Mouse (Mus musculus): ENCODE measurements at regions not wholly inside any gene's neighbourhood (a gene's known extent, or its start where the extent isn't known, plus 50 kb on each side); places are given as distances from the start of the nearest gene placed in this dataset.

DNA sequence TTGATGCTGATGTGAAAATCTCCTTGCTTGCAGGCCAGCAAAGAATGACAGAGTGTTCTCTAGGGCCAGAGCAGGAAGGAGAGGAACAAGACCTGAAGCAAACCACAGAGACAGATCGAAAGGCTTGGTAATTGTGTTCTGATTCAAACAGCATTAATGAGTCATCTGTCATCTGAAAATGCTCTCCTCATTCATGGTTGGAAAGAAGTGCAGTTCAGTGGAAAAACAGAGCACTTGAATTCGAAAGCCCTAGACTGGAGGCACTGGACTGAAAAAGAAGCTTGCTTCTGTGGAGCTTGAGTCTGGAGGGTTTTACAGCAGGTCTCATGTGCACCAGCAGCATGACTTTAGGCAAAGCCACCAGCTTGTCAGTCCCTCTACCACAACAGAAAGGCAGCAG, 374.3 kb upstream of the B430305J03Rik start:
- no peak for ATAC-seq

DNA sequence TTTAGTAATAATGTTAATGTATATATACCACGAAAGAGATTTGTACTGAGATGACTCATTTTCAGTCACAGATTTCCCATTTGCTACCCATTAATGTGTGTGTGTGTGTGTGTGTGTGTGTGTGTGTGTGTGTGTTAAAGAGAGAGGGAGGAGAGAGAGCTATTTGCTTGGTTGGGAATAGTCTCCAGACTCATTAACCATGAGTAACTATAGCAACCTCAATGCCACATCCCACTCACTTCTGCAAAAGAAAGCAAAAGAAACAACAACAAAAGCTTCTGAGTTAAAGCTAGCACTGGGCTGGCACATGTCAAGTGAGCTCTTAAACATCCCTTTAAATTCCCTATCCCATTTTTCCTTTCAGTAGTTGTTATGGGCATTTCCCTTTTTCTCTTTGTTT, 372.8 kb upstream of the B430305J03Rik start:
- ATAC-seq: no peak

DNA sequence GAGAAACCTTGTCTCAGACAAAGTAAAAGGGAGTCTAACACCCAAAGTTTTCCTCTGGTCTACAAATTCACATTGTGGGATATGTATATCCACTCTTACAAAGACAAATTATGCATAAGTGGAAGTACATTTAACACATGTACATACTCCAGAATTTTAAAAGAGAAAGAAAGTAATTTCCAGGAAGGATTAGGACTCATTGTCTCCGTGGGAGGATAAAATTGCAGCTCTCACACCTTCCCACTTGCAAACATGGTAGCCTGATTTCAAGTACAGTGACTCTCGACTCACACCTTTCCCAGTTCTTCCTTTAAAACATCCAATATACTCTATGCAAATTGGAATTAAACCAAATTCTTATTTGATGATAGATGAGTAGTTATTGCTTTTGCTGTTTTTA, 351.0 kb upstream of the B430305J03Rik start:
- ATAC-seq: no peak

DNA sequence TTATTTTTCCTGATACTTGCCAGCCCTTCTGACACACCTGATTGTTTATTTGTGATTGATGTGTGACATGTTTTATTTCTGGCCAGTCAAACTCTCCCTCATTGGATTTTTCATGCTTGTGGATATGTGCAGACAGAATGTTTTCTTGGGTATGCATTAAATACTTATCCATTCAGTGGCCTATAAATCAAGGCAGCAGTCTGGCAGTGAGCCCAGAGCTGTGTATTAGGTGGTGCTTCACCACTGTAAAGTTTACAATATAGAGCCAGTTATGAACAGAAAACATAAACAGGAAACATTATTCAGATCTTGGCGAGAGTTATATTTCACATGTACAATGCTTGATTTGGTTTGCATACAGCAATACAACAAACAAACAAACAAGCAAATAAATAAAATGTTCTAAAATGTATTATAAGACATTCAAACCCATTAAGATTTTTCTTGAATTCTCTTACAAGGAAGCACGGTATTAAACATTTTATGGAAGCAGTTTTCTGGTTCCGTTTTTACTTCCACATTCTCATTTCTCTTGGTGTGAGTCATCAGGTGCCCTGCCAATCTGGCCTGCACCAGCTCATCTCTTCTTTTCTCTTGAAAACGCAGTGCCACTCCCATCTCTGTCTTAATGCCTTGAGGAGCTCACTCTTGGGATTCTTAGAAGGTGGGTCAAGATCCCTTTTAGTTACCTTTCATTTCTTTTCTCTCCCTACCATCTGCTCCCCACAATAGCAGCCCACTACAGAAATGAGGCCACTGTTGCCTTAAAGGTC, 322.4 kb upstream of the B430305J03Rik start:
- no peak for ATAC-seq

DNA sequence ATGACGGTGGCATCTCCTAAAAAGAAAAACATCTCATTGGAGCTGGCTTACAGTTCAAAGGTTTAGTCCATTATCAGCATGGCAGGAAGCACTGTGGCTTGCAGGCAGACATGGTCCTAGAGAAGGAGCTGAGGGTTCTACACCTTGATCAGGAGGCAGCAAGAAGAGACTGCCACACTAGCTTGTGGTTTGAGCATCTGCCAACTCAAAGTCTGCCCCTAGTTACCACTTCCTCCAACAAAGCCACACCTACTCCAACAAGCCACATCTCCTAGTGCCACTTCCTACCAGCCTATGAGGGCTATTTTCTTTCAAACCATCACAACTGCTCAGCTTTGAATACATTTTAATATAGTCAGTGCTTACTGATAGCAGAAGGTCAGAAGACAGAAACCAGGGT, 305.1 kb upstream of the B430305J03Rik start:
- no peak for ATAC-seq

DNA sequence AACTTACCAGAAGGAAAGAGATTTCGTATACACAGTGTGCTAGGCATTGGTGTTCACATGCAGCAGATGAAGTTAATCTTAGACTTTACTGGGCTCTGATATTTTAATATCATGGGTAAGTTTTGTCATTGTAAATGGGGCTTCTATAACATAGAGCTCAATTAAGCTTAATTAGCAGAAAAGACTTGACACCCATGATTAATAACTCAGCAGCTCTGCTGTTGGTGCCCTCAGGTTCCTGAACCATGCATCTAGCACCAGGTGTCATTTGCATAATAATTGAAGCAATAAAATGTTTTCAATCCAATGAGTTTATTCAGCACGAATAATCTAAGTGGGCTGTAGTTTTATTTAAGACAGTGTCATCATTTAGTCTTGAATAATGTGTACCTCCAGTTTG, 290.4 kb upstream of the B430305J03Rik start:
- no peak for ATAC-seq

DNA sequence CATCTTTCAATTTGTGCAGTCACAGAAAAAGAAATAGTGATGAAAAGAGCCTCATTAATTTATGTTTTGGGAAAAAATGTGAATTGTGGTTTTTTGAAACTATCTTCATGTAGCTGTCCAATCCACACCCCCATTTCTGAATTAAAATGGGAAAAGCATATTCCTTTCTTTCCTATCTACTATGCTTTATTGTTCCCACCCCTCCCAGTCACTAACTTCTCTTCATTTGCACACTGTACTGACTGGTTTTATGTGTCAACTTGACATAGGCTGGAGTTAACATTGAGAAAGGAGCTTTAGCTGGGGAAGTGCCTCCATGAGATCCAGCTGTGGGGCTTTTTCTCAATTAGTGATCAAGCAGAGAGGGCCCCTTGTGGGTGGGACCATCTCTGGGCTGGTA, 262.8 kb upstream of the B430305J03Rik start:
- no peak for ATAC-seq

DNA sequence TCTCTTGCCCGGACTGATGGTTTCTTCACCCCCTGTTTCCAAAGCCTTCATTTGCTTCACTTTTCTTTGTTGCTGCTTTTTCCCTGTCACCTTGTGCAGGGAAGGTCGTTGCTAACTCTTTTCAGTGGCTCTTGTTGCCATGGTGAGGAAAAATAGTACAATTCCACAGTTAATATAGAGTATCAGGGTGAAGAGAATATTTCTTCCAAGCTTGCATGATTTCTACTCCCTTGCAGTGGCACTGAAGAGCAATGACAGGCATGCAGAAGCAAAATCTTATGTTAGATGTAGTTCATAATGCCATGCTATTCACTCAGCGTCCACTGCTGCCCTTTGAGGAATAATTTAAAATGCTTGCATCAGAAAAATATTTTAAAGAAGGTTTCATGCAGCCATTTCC, 262.3 kb upstream of the B430305J03Rik start:
- ATAC-seq: no peak

DNA sequence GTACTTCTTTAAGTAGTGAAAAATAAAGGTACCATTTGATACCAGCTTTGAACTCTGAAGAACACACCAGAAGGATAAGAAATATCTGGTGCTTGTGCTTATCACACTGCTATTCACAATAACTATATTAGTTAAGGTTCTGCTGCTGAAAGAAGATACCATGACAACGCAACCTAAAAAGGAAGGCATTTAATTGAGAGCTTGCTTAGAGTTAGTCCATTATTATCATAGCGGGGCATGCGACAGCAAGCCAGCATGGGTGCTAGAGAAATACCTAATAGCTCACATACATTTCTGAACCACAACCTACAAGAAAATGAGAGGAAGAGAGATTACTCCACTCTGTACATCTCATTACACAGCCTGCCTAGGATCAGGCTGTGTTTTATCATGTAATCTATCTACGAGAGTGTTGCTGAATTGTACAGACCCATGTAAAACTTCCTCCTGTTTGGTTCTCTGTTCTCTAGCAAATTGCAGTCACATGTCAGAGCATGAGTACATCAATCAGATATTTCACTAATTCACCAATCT, 258.3 kb upstream of the B430305J03Rik start:
- ATAC-seq: no peak

DNA sequence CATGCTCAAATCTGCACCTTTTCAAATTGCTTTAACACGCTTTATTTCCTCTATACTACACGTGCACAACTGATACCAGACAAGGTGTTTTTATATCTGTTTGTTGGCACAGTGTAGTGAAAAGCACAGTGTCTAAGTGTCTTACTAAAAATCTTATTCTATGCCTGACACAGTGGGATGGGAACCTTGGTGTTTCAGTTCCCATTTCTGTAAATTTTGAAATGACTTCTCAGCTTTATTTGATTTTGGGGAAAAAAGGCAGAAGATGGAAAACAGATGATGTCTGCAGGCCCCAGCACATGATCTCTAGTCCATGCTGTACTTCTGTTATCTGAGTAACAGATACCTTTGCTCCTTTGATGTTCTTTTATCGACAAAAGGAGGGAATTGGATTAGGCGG, 239.7 kb upstream of the B430305J03Rik start:
- no peak for ATAC-seq

DNA sequence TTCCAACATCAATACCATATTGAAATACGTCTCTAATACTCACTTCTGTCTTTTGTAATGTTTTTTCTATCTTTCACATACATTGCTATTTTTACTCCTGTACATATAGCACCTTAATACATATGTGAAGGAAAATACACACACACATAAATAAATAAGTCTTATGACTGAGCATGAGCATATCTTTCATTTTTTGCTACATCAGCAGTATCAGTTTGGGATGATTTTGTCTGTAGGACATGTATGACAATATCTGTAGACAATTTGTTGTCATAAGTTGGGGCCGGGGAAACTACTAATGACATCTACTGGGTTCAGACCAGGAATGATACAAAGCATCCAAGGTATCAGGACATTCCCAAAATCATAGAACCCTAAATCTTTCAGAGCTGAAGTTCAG, 237.1 kb upstream of the B430305J03Rik start:
- no peak for ATAC-seq

DNA sequence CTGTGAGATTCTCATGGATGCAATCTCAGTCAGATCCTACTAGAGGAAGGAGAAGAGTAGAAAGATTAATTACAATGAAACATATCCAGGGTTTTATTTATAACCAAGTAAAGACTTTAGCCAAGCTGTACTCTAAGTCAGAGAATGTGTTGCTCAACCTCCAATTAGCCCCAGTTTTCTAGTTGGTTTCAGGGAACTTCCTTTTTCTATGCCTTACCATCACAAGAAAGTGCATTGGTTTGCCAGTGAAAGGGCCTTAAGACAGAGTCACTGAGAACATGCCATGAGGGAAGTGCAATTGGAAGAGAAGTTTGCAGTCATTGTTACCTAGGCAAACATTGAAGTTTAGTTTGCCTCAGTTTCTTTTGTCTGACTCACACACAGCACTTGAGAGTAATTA, 229.8 kb upstream of the B430305J03Rik start:
- no peak for ATAC-seq

DNA sequence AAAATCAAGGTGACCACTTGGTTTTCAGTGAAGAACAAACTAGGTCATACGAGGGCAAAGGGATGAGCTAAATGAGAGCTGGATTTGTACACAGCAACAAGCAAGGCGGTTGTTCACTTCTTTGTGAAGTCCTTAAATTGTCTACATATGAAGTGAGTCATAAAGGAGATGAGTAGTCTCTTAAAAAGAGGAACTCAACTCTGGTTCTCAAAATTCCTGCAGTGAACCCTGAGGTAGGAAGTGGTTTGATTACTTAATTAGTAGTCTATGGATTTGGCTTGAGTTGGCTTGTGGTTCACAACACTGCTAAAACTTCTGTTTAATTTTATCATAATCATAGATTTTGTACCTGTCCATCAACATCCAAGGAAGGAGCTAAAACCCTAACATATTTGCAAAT, 226.6 kb upstream of the B430305J03Rik start:
- no peak for ATAC-seq

DNA sequence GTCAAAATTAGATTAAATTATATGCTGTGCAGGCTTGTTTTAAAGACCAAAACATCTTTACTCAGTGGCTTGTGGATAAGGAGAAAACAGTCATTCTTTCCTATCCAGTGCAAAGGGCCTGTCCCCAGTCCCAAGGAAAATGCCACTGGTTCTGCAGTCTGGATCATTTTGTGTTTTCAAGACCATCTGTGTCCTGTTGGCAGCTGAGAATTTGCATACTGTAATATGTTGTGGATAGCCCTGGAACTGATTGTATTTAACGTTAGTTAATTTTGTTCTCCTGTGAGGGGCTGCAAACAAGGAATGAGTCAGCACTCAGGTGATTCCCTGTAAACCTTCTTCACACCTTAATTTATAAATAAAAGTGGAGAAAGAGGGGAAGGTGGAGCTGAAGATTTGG, 217.9 kb upstream of the B430305J03Rik start:
- ATAC-seq: no peak

DNA sequence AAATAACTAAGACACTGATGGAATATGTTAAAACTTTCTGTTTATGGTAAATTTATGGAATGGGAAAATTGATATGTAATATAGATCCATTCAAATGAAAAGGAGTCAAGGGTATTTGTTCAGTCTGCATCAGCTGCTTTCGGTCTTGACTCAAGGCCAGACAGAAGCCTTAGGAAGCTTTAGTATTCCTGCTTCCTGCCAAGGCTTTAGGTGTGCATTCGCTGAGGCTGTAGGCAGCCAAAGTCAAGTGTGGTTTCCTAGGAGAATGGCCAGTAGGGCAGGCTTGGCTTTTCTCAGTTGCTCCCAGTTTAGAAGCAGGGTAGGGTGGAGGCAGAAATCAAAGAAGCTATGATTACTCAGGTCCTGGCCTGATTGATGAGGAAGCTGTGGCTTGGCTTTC, 217.2 kb upstream of the B430305J03Rik start:
- ATAC-seq: no peak

DNA sequence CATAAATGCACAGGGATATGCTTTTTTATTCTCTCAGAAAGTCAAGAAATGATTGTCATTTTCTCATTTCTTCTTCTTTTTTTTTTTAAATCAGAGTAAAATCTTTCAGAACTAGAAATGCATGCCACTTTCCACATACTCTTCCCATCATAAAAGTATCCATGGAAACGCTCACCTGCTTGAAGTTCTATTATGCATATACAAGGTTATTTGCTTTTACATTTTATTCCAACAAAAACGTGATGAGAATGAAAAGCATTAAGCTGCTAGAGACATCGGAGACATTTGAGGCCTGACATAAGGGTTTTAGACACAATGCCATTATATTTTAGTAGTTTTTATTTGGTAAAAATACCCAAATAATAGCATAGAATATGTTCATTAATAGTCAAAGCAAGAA, 214.5 kb upstream of the B430305J03Rik start:
- ATAC-seq: no peak

DNA sequence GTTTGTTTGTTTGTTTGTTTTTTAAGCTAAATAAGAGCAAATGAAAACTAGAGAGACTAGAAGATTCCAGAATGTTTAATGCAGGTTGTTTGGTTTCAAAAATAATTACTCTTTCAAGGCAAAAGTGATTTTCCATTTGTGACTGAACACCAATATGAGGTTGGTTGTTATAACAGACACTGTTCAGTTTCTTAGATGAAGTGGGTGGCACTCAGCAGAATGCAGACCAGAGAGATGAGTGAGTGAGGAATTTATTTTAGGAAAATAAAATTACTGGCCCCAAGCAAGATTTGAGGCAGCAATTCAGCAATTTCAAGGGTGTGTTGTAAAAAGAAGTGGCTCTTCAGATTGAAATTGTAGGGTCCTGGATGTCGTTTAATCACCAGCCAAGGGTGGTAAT, 171.4 kb upstream of the B430305J03Rik start:
- ATAC-seq: no peak

DNA sequence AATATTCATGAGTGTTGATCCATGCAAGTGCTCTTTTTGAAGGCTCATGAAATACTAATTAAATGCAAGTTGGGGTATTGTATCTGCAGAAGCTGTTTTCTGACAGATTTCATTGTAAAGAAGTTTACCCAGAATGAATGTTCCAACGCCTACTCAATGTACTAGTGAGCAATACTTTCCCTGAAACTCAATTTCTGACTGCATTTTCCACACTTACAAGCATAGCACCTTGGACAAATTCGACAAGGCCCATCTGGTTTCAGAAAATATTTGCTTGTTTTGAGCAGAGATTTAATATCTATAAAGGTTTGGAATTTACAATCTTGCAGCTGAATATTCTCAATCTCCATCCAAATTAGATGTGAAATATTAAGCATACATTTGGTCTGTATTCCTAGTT, 170.0 kb upstream of the B430305J03Rik start:
- ATAC-seq: no peak

DNA sequence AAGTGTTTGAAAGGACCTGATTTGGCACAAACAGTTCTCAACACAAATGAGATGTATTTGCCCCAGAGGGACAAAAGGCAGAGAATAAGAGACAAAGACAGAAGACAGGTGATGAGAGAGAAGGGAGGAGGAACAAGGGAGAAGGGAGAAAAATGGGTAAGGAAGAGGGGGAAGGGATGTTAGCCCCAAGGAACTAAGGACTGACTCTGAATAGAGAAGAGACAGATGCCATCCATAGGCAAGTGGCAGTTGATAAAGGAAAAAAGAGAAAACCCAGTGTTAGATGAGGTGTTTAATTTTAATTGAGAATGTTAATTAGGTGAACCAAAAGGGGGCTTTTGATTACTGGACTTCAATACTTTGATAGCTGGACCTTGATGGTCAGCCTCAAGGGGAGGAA, 137.4 kb upstream of the B430305J03Rik start:
- no peak for ATAC-seq

DNA sequence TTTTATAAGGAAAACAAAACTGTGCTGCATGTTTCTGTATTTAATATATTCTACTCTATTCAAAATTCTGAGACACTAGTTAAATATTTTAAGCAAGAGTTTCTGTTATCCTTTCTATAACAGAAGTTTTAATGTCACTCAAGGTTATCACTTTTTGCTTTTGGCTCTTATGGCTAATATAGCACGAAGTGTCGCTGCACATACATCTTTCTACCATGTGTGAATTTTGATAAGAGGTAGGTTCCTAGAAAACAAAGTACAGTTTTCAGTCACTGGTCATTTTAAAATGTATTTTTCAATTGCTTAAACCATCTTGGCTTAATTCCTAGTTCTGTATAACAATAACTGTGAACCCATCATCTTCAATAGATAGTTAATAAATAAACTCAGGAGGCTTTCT, 129.1 kb upstream of the B430305J03Rik start:
- ATAC-seq: no peak

DNA sequence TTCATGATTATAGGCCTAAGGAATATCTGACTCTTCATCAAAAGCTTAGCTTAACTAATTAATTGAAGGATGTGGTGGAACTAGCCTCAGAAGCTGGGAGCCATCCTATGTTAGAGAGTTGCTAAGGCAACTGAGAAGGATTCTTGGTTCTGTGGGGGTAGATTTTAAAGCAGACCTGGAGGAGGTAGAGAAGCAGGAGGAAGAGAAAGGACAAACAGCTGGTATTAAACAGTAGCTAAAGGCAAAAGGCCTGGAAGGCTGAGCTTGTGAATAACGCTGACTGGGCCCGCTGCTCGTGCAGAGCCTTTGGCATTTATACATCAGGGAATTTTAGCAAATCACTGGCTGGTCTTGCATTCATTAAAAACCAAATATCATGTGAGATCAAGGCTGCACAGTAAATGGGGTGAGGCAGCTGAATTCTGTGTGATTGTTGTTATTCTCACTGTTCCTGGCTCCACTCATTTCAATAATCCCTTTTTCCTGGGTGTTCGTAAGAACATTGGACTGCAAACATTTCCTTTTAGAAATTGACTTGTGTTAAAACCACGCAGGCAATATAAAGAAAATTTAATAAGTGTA, 121.1 kb upstream of the B430305J03Rik start:
- no peak for ATAC-seq

DNA sequence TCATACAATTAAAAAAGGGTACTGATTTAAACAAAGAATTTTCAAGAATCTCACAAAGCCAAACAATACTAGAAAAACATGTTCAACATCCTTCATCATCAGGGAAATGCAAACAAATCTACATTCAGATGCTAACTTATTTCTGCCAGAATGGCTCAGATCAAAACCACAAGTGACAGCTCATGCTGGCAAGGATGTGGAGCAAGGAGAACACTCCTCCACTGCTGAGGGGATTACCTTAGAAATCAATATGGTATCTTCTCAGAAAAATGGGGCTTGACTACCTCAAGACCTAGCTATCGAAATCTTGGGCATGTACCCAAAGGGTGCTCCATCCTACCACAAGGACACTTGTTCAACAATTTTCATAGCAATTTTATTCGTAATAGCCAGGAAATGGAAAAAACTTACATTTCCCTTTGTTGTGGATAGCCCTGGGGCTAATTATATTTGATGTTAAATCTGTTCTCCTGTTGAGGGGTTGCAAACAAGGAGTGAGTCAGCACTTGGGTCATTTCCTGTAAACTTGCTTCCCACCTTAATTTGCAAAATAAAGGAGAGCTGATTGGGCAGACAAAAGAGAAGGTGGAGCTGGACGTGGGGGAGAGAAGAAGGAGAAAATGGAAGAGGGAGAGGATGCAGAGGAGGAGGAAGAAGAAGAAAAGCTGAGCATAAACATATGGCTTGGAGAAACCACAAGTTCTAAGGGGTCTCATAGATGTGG, 113.3 kb upstream of the B430305J03Rik start:
- no peak for ATAC-seq

DNA sequence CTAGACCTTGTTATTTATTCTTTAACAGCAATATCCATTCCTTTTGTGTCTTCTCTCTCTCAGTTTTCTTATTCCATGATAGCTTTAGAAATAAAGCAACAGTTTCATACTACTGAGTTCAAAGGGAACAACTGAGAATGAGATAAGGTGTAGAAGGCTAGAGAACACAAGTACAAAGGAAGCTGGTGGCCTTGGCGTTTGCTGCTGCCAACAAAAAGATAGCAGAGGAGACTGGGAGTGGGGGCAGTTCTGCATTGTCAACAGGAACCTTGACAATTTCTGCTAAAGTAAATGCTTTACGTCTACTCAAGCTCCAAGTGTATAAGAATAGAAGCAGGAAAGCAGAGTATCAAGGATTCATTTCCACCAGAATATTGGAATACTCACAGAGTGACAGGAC, 109.3 kb upstream of the B430305J03Rik start:
- ATAC-seq: no peak

DNA sequence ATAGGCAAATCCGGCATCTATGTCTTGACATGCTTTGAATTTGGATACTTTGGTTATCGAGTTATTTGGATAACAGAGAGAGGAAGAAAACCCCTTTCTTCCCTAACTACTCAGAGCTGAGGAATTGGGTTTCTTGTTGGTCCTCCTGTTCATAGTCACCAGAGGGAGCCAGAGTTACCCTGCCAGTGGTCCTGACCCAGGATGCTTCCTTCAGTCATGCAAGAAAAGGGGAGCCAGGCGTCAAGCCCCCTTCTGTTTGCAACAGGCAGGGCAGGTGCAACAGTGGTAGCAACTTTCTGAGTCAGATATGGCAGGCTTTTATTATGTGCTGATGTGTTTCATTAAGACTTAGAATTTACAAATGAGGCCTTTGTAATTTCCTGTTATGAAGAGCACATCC, 101.4 kb upstream of the B430305J03Rik start:
- peak; percentile 68 for ATAC-seq

Data from activated CD4-positive, CD25-positive, alpha-beta regulatory T cell, adult 4 months (primary cell).